Comparison of ENCODE assay signal across 12 mouse cellular contexts in genomic region chr7:111776160-111776559, GRCm38 (mm10). TPM values are rescaled to one million over a fixed set of nuclear protein-coding genes. Genes with fewer than 3 reads are reported as not detected.
DNase-seq lines count a peak whose midpoint lies in the region; ATAC-seq and TF ChIP-seq lines count a peak whose summit lies in the region.
"Had no signal": no experiment of that assay in that cellular context is flagged by ENCODE, and none has a peak within 500 bp of the region (broad histone marks: within the 10 kb centered on the region; RNA-seq: fewer than 3 reads in every experiment).

No protein-coding gene starts in this region.

- peaks cover 10% of the 10 kb centered on the region; the same call in 1 of the 2 replicates for H3K4me1 ChIP-seq in lung, embryonic 14.5 days (ENCODE audit: insufficient read depth)
- H3K4me1 ChIP-seq in kidney, adult 2 months (ENCODE audit: control insufficient read depth, insufficient read depth, low read length) = peaks cover 44% of the 10 kb centered on the region
- H3K4me1 ChIP-seq in neural tube, embryonic 15.5 days = peaks cover 38% of the 10 kb centered on the region

- peak overlapping the region; percentile 98; the same call in 1 of the 2 replicates for H3K4me2 ChIP-seq in lung, embryonic 14.5 days
- H3K4me2 ChIP-seq in neural tube, embryonic 15.5 days = peak overlapping the region; percentile 98
- H3K4me2 ChIP-seq: neural tube, embryonic 12.5 days had no signal

- no peaks in the 10 kb centered on the region for H3K9me3 ChIP-seq in lung, embryonic 14.5 days (ENCODE audit: low read depth, low read length)
- no peaks in the 10 kb centered on the region for H3K9me3 ChIP-seq in neural tube, embryonic 15.5 days (replicated peaks)
- H3K9me3 ChIP-seq: neural tube, embryonic 12.5 days had no signal

- ATAC-seq in lung, embryonic 14.5 days (ENCODE audit: insufficient read depth) = no peak
- no peak for ATAC-seq in neural tube, embryonic 15.5 days (ENCODE audit: low FRiP score)
- ATAC-seq: liver, postnatal 0 days had no signal

- peak overlapping the region; percentile 20; the same call in 1 of the 2 replicates for H3K27ac ChIP-seq in gastrocnemius, adult 2 months
- no peak overlapping the region for H3K27ac ChIP-seq in lung, embryonic 14.5 days (ENCODE audit: low read depth)
- peak overlapping the region; percentile 85 for H3K27ac ChIP-seq in kidney, adult 2 months (ENCODE audit: insufficient read depth, low read depth, low read length)
- H3K27ac ChIP-seq in neural tube, embryonic 15.5 days (replicated peaks) = no peak overlapping the region
- H3K27ac ChIP-seq: neural tube, embryonic 12.5 days had no signal

- DNase-seq in gastrocnemius, adult 2 months = peak; percentile 36
- DNase-seq in gastrocnemius, postnatal 4 days (ENCODE audit: low spot score in 2 of 2) = no peak
- no peak for DNase-seq in lung, embryonic 14.5 days
- DNase-seq in lung, postnatal 25 days (ENCODE audit: low spot score) = no peak
- DNase-seq in kidney, adult 2 months = peak; percentile 90
- DNase-seq in testis, postnatal 14 days (ENCODE audit: low spot score) = no peak
- DNase-seq in ovary, postnatal 14 days (ENCODE audit: low spot score) = no peak
- DNase-seq: B cell, adult 2 months; cerebellum, postnatal 36 days had no signal

- WGBS in lung, embryonic 14.5 days = 49% methylated on average over 7 of the region's 7 CpGs
- 20% methylated on average over 7 of the region's 7 CpGs for WGBS in kidney, adult 2 months
- 60% methylated on average over 7 of the region's 7 CpGs for WGBS in neural tube, embryonic 15.5 days

- intact Hi-C loops in gastrocnemius, adult 2 months (cut with DNase I) = no loop called here

- H3K4me3 ChIP-seq in gastrocnemius, adult 2 months = peak overlapping the region; percentile 74
- H3K4me3 ChIP-seq in lung, embryonic 14.5 days (ENCODE audit: low read depth, low read length) = no peak overlapping the region
- H3K4me3 ChIP-seq in kidney, adult 2 months (ENCODE audit: insufficient read depth, low read depth, low read length) = no peak overlapping the region
- H3K4me3 ChIP-seq in neural tube, embryonic 15.5 days (replicated peaks) = no peak overlapping the region
- H3K4me3 ChIP-seq: neural tube, embryonic 12.5 days had no signal

- no peak for TF ChIP-seq CTCF in gastrocnemius, adult 2 months (IDR thresholded peaks at IDR 0.05)
- TF ChIP-seq CTCF in lung, embryonic 14.5 days (IDR thresholded peaks at IDR 0.05; ENCODE audit: low read depth) = no peak
- no peak for TF ChIP-seq CTCF in kidney, adult 2 months (conservative IDR thresholded peaks at IDR 0.05; ENCODE audit: insufficient read depth, insufficient read length, low read depth, low read length)

- no peak for TF ChIP-seq POLR2A in kidney, adult 2 months (IDR thresholded peaks at IDR 0.05; ENCODE audit: low read depth, low read length)

- peaks cover 4% of the 10 kb centered on the region; the same call in 1 of the 2 replicates for H3K27me3 ChIP-seq in lung, embryonic 14.5 days (ENCODE audit: insufficient read depth, low read length)
- no peaks in the 10 kb centered on the region for H3K27me3 ChIP-seq in kidney, adult 2 months (replicated peaks; ENCODE audit: control insufficient read depth, insufficient read depth, low read length)
- peaks cover 9% of the 10 kb centered on the region for H3K27me3 ChIP-seq in neural tube, embryonic 15.5 days (replicated peaks)

- no peaks in the 10 kb centered on the region for H3K36me3 ChIP-seq in lung, embryonic 14.5 days (ENCODE audit: insufficient read depth)
- H3K36me3 ChIP-seq in kidney, adult 2 months (ENCODE audit: control insufficient read depth, insufficient read depth, low read length) = no peaks in the 10 kb centered on the region
- no peaks in the 10 kb centered on the region for H3K36me3 ChIP-seq in neural tube, embryonic 15.5 days
- H3K36me3 ChIP-seq: neural tube, embryonic 12.5 days had no signal

- H3K9ac ChIP-seq in lung, embryonic 14.5 days = no peak overlapping the region
- H3K9ac ChIP-seq in neural tube, embryonic 15.5 days (replicated peaks) = no peak overlapping the region
- H3K9ac ChIP-seq: liver, postnatal 0 days; neural tube, embryonic 12.5 days had no signal

RNA-seq across cellular contexts. Expression of gene Galnt18, which starts 3.6 kb away (rescaled TPM):
- 1 to 10 TPM; 3.1 to 4.4 TPM for total RNA-seq in gastrocnemius, adult 2 months (2021)
- 10 to 100 TPM; 15.3 to 16.8 TPM for total RNA-seq in gastrocnemius, postnatal 4 days (2021)
- 18.0 and 18.2 TPM in 2 replicates for polyA plus RNA-seq in lung, embryonic 14.5 days (2014; fragmentation: Nextera tagmentation; extraction: Ambion mirVana)
- 34.9 and 38.8 TPM in 2 replicates for polyA plus RNA-seq in kidney, adult 2 months (2012; rRNA removed)
- 16.5 and 21.3 TPM in 2 replicates for polyA plus RNA-seq in neural tube, embryonic 15.5 days (2015; fragmentation: Nextera tagmentation; extraction: Ambion mirVana)

Comparison
In these comparisons a context has a peak if more than half of its experiments do, and no peak if none do; other contexts are left out.
1. DNase-seq: peak in gastrocnemius, adult 2 months (single experiment) and kidney, adult 2 months (single experiment); none in gastrocnemius, postnatal 4 days (0 of 2), lung, embryonic 14.5 days (single experiment), lung, postnatal 25 days (single experiment), testis, postnatal 14 days (single experiment) and ovary, postnatal 14 days (single experiment).
2. H3K27ac ChIP-seq: peak in gastrocnemius, adult 2 months (single experiment) and kidney, adult 2 months (single experiment); none in lung, embryonic 14.5 days (single experiment) and neural tube, embryonic 15.5 days (single experiment).